Mouse (Mus musculus): ENCODE measurements at regions not wholly inside any gene's neighbourhood (a gene's known extent, or its start where the extent isn't known, plus 50 kb on each side); places are given as distances from the start of the nearest gene placed in this dataset.

GRCm38 (mm10) chrX:22898698-22899051 is 466.2 kb downstream of the Klhl13 start:
- Histone ChIP-seq H3K27ac (no peak overlapping the region), H3K9ac (replicated peaks) (no peak overlapping the region), H3K27me3 (no peaks in the 10 kb centered on the region), H3K4me3 (replicated peaks) (no peak overlapping the region), H3K9me3 (no peaks in the 10 kb centered on the region), H3K36me3 (no peaks in the 10 kb centered on the region), H3K4me2 (replicated peaks) (no peak overlapping the region), H3K4me1 (replicated peaks) (no peaks in the 10 kb centered on the region)
- ATAC-seq = no peak
- 40% methylated on average over 1 of the region's 1 CpGs for WGBS

GRCm38 (mm10) chrX:22898048-22898697 is 466.7 kb downstream of the Klhl13 start:
- ATAC-seq = peak; percentile 72; the same call in 1 of the 2 replicates
- Histone ChIP-seq H3K4me1 (replicated peaks) (no peaks in the 10 kb centered on the region), H3K4me2 (replicated peaks) (no peak overlapping the region), H3K27me3 (no peaks in the 10 kb centered on the region), H3K36me3 (no peaks in the 10 kb centered on the region), H3K27ac (no peak overlapping the region), H3K4me3 (replicated peaks) (no peak overlapping the region), H3K9ac (replicated peaks) (no peak overlapping the region), H3K9me3 (no peaks in the 10 kb centered on the region)
- WGBS = 29% methylated on average over 7 of the region's 7 CpGs

GRCm38 (mm10) chrX:22869791-22870190 is 495.1 kb downstream of the Klhl13 start:
- Histone ChIP-seq H3K27me3 (no peaks in the 10 kb centered on the region), H3K4me2 (replicated peaks) (no peak overlapping the region), H3K36me3 (no peaks in the 10 kb centered on the region), H3K9me3 (no peaks in the 10 kb centered on the region), H3K27ac (no peak overlapping the region), H3K4me3 (replicated peaks) (no peak overlapping the region), H3K9ac (replicated peaks) (no peak overlapping the region), H3K4me1 (replicated peaks) (no peaks in the 10 kb centered on the region)
- ATAC-seq = no peak
- WGBS = 72% methylated on average over 1 of the region's 1 CpGs

- Histone ChIP-seq H3K27ac (peak overlapping the region; percentile 83), H3K4me1 (replicated peaks) (no peaks in the 10 kb centered on the region), H3K9me3 (no peaks in the 10 kb centered on the region), H3K9ac (replicated peaks) (no peak overlapping the region), H3K27me3 (no peaks in the 10 kb centered on the region), H3K36me3 (no peaks in the 10 kb centered on the region), H3K4me2 (replicated peaks) (no peak overlapping the region), H3K4me3 (replicated peaks) (no peak overlapping the region)
- WGBS = 30% methylated on average over 9 of the region's 9 CpGs
- ATAC-seq = peak; percentile 94
Measured at GRCm38 (mm10) chrX:22849522-22850495, 515.1 kb downstream of the Klhl13 start.

GRCm38 (mm10) chrX:22848778-22849177 is 516.1 kb downstream of the Klhl13 start:
- 25% methylated on average over 2 of the region's 2 CpGs for WGBS
- no peak for ATAC-seq
- Histone ChIP-seq H3K4me2 (replicated peaks) (no peak overlapping the region), H3K4me1 (replicated peaks) (no peaks in the 10 kb centered on the region), H3K9ac (replicated peaks) (no peak overlapping the region), H3K9me3 (no peaks in the 10 kb centered on the region), H3K4me3 (replicated peaks) (no peak overlapping the region), H3K27me3 (no peaks in the 10 kb centered on the region), H3K27ac (no peak overlapping the region), H3K36me3 (no peaks in the 10 kb centered on the region)

- Histone ChIP-seq H3K9ac (replicated peaks) (no peak overlapping the region), H3K27me3 (no peaks in the 10 kb centered on the region), H3K4me2 (replicated peaks) (no peak overlapping the region), H3K27ac (peak overlapping the region; percentile 39; the same call in 1 of the 2 replicates), H3K4me1 (replicated peaks) (no peaks in the 10 kb centered on the region), H3K4me3 (replicated peaks) (no peak overlapping the region), H3K36me3 (no peaks in the 10 kb centered on the region), H3K9me3 (no peaks in the 10 kb centered on the region)
- peak; percentile 73; the same call in 1 of the 2 replicates for ATAC-seq
- 22% methylated on average over 3 of the region's 3 CpGs for WGBS
Measured at GRCm38 (mm10) chrX:22833226-22833625, 531.7 kb downstream of the Klhl13 start.

GRCm38 (mm10) chrX:22805184-22805583 is 559.7 kb downstream of the Klhl13 start:
- no peak for ATAC-seq
- no peak overlapping the region for H3K27ac ChIP-seq
- H3K36me3 ChIP-seq = no peaks in the 10 kb centered on the region
- H3K27me3 ChIP-seq = no peaks in the 10 kb centered on the region
- WGBS = 55% methylated on average over 1 of the region's 1 CpGs
- no peak overlapping the region for H3K4me3 ChIP-seq (replicated peaks)
- H3K4me2 ChIP-seq (replicated peaks) = no peak overlapping the region
- no peaks in the 10 kb centered on the region for H3K9me3 ChIP-seq
- H3K9ac ChIP-seq (replicated peaks) = no peak overlapping the region
- no peaks in the 10 kb centered on the region for H3K4me1 ChIP-seq (replicated peaks)

- WGBS = 88% methylated on average over 1 of the region's 1 CpGs
- ATAC-seq = no peak
Measured at GRCm38 (mm10) chrX:22769971-22770530, 594.8 kb downstream of the Klhl13 start.

GRCm38 (mm10) chrX:22739235-22739634 is 625.6 kb downstream of the Klhl13 start:
- no peak overlapping the region for H3K4me3 ChIP-seq (replicated peaks)
- no peaks in the 10 kb centered on the region for H3K36me3 ChIP-seq
- H3K27ac ChIP-seq = no peak overlapping the region
- no peaks in the 10 kb centered on the region for H3K4me1 ChIP-seq (replicated peaks)
- no peaks in the 10 kb centered on the region for H3K27me3 ChIP-seq
- ATAC-seq = no peak
- no peaks in the 10 kb centered on the region for H3K9me3 ChIP-seq
- H3K4me2 ChIP-seq (replicated peaks) = no peak overlapping the region
- H3K9ac ChIP-seq (replicated peaks) = no peak overlapping the region
- WGBS = 52% methylated on average over 2 of the region's 2 CpGs

More at GRCm38 (mm10) chrX:22769971-22770530, 594.8 kb downstream of the Klhl13 start:
- no peaks in the 10 kb centered on the region for H3K36me3 ChIP-seq
- H3K4me2 ChIP-seq (replicated peaks) = no peak overlapping the region
- H3K4me1 ChIP-seq (replicated peaks) = no peaks in the 10 kb centered on the region
- H3K27me3 ChIP-seq = no peaks in the 10 kb centered on the region
- H3K9ac ChIP-seq (replicated peaks) = no peak overlapping the region
- H3K27ac ChIP-seq = no peak overlapping the region
- no peak overlapping the region for H3K4me3 ChIP-seq (replicated peaks)
- no peaks in the 10 kb centered on the region for H3K9me3 ChIP-seq

GRCm38 (mm10) chrX:22698179-22698578 is 666.7 kb downstream of the Klhl13 start:
- Histone ChIP-seq H3K36me3 (no peaks in the 10 kb centered on the region), H3K4me2 (replicated peaks) (no peak overlapping the region), H3K27ac (no peak overlapping the region), H3K4me3 (replicated peaks) (no peak overlapping the region), H3K9me3 (no peaks in the 10 kb centered on the region), H3K27me3 (no peaks in the 10 kb centered on the region), H3K4me1 (replicated peaks) (no peaks in the 10 kb centered on the region), H3K9ac (replicated peaks) (no peak overlapping the region)
- WGBS = 85% methylated on average over 2 of the region's 2 CpGs
- ATAC-seq = no peak

- peak; percentile 53; the same call in 1 of the 2 replicates for ATAC-seq
- no peaks in the 10 kb centered on the region for H3K36me3 ChIP-seq
- no peak overlapping the region for H3K27ac ChIP-seq
- 53% methylated on average over 3 of the region's 3 CpGs for WGBS
- H3K4me2 ChIP-seq (replicated peaks) = no peak overlapping the region
- H3K9me3 ChIP-seq = no peaks in the 10 kb centered on the region
- H3K9ac ChIP-seq (replicated peaks) = no peak overlapping the region
- no peaks in the 10 kb centered on the region for H3K4me1 ChIP-seq (replicated peaks)
- H3K27me3 ChIP-seq = no peaks in the 10 kb centered on the region
- H3K4me3 ChIP-seq (replicated peaks) = no peak overlapping the region
Measured at GRCm38 (mm10) chrX:22657722-22658342, 707.0 kb downstream of the Klhl13 start.

Measured in midbrain, embryonic 13.5 days (tissue).